Mouse (Mus musculus): ENCODE measurements at regions not wholly inside any gene's neighbourhood (a gene's known extent, or its start where the extent isn't known, plus 50 kb on each side); places are given as distances from the start of the nearest gene placed in this dataset.
A peak's percentile ranks its signal among the peaks of the same experiment; 100 is the strongest.

- DNase-seq = no peak
- Histone ChIP-seq H3K27ac (no peak overlapping the region), H3K4me3 (no peak overlapping the region)
- intact Hi-C loops (cut with DNase I) = no loop called here
- no peak for TF ChIP-seq CTCF (IDR thresholded peaks at IDR 0.05)
Observed at GRCm38 (mm10) chr1:14485746-14486145, 1607.4 kb downstream of the 4930444P10Rik start.

GRCm38 (mm10) chr1:14484121-14484916 lies 1608.8 kb downstream of the 4930444P10Rik start:
- intact Hi-C loops (cut with DNase I) = no loop called here
- no peak overlapping the region for H3K27ac ChIP-seq
- no peak for DNase-seq
- TF ChIP-seq CTCF (IDR thresholded peaks at IDR 0.05) = no peak
- no peak overlapping the region for H3K4me3 ChIP-seq

GRCm38 (mm10) chr1:14472294-14472693 lies 1620.8 kb downstream of the 4930444P10Rik start:
- H3K27ac ChIP-seq = no peak overlapping the region
- H3K4me3 ChIP-seq = no peak overlapping the region
- TF ChIP-seq CTCF (IDR thresholded peaks at IDR 0.05) = no peak
- intact Hi-C loops (cut with DNase I) = no loop called here
- DNase-seq = no peak

DNA sequence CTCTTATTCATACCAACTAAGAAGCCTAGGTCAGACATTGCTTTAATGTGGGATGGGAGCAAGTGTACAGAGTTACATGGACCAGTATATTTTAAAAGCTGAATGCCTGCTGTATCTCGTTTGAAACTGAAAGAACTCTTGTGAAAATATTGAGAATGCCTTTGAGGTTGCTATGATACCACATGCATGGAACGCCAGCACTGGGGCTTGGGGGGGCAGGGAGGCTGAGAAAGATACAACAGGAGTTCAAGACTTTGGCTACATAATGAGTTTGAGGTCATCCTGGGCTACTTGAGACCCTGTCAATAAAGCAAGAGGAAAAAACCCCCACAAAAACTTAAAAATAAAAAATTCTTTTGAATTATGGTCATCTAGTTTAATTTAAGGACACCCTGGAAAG lies 1621.6 kb downstream of the 4930444P10Rik start:
- TF ChIP-seq CTCF (IDR thresholded peaks at IDR 0.05) = no peak
- Histone ChIP-seq H3K4me3 (no peak overlapping the region), H3K27ac (no peak overlapping the region)
- DNase-seq = no peak
- intact Hi-C loops (cut with DNase I) = no loop called here

DNA sequence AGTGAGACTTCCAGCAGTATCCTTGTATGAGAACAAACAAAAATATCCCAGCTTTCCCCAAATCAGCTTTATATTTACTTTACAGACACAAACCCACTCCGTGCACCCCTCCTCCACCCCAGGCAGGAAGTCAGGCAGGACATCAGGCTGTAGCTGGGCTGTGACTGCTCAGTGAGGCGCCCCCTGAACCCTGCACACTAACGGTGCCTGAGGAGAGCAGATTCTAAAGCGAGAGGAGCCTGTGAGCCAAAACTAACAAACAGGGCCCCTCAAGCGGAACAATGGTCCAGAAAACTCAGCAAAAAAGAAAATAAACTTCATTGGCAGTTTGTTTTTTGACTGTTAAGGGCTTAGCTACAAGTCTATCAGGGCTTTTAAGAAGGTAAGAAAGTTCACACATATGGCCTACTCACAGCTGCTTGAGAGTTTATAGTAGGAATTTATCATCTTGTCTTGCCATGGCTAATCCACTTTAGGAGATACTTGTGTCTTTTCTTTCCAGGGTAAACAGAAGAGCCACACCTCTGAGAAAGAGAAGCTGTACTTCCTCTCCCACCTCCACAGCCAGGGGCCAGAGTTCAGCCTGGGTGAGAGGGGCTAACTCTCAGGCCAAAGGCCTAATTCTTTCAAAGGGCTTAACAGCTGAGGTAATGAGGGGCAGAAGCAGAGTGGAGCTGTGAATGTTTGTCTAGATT lies 1628.2 kb downstream of the 4930444P10Rik start:
- H3K4me3 ChIP-seq = no peak overlapping the region
- intact Hi-C loops (cut with DNase I) = no loop called here
- TF ChIP-seq CTCF (IDR thresholded peaks at IDR 0.05) = no peak
- DNase-seq = no peak
- no peak overlapping the region for H3K27ac ChIP-seq

DNA sequence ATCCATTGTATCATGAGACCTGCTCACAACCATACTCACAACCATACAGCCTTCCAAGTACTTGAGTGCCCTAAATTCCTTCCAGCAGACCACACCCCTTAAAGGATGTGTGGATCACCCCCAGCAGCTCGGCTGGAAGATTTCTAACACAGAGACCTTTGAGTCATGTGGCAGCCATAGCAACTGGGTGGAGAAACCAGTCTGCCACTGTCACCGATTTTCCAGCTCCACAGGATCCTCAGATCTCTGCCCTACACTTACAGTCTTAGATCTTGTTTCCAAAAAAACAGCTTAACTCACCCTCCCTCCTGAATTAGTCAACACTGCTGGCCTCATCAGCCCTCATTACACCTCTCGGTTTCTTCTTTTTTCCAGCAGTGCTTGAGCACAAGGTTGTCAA lies 1630.6 kb downstream of the 4930444P10Rik start:
- intact Hi-C loops (cut with DNase I) = no loop called here
- Histone ChIP-seq H3K27ac (no peak overlapping the region), H3K4me3 (no peak overlapping the region)
- TF ChIP-seq CTCF (IDR thresholded peaks at IDR 0.05) = no peak
- no peak for DNase-seq

DNA sequence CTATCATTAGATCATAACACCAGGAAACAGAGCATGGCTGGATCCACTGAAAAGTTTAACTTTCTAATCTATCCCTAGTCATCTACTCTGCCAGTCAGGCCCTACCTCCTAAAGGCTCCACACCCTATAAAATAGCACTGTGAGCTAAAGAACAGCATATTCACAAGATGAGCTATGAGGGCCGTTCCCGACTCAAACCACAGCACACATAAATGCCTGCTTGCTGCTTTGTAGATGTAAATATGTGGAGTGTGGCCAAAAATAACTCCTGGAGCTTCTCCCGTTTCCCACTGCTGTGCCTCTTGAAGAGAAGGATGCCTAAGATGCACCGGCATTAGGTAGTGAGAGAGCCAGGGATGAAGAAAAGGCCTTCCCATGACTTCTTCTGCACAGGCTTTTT lies 1632.3 kb downstream of the 4930444P10Rik start:
- Histone ChIP-seq H3K4me3 (no peak overlapping the region), H3K27ac (no peak overlapping the region)
- no peak for DNase-seq
- no peak for TF ChIP-seq CTCF (IDR thresholded peaks at IDR 0.05)
- intact Hi-C loops (cut with DNase I) = no loop called here

- DNase-seq = no peak
- Histone ChIP-seq H3K27ac (peak overlapping the region; percentile 48; the same call in 1 of the 2 replicates), H3K4me3 (no peak overlapping the region)
- no peak for TF ChIP-seq CTCF (IDR thresholded peaks at IDR 0.05)
- intact Hi-C loops (cut with DNase I) = no loop called here
Observed at GRCm38 (mm10) chr1:14429326-14429725, 1663.8 kb downstream of the 4930444P10Rik start.

- Histone ChIP-seq H3K27ac (no peak overlapping the region), H3K4me3 (no peak overlapping the region)
- DNase-seq = no peak
- intact Hi-C loops (cut with DNase I) = no loop called here
- TF ChIP-seq CTCF (IDR thresholded peaks at IDR 0.05) = no peak
Observed at GRCm38 (mm10) chr1:14421030-14421429, 1672.1 kb downstream of the 4930444P10Rik start.

GRCm38 (mm10) chr1:14413826-14414445 lies 1679.2 kb downstream of the 4930444P10Rik start:
- no peak for TF ChIP-seq CTCF (IDR thresholded peaks at IDR 0.05)
- no peak overlapping the region for H3K27ac ChIP-seq
- H3K4me3 ChIP-seq = no peak overlapping the region
- no peak for DNase-seq
- intact Hi-C loops (cut with DNase I) = no loop called here

- Histone ChIP-seq H3K27ac (no peak overlapping the region), H3K4me3 (no peak overlapping the region)
- no peak for DNase-seq
- intact Hi-C loops (cut with DNase I) = no loop called here
- TF ChIP-seq CTCF (IDR thresholded peaks at IDR 0.05) = no peak
Observed at GRCm38 (mm10) chr1:14369957-14370833, 1722.9 kb downstream of the 4930444P10Rik start.

- intact Hi-C loops (cut with DNase I) = no loop called here
- TF ChIP-seq CTCF (IDR thresholded peaks at IDR 0.05) = no peak
- no peak for DNase-seq
- no peak overlapping the region for H3K27ac ChIP-seq
- H3K4me3 ChIP-seq = no peak overlapping the region
Observed at GRCm38 (mm10) chr1:14359998-14360640, 1733.0 kb downstream of the 4930444P10Rik start.
